In genomic region chr2:102092579-102092978, GRCm38 (mm10) we compare ENCODE assay signal across 23 mouse cellular contexts.
DNase-seq lines count a peak whose midpoint lies in the region; ATAC-seq lines count a peak whose summit lies in the region.
"Had no signal": no experiment of that assay in that cellular context is flagged by ENCODE, and none has a peak within 500 bp of the region (broad histone marks: within the 10 kb centered on the region; RNA-seq: fewer than 3 reads in every experiment).

No protein-coding gene starts in this region.

- no peaks in the 10 kb centered on the region for H3K36me3 ChIP-seq in hindbrain, embryonic 16.5 days (ENCODE audit: control insufficient read depth, insufficient read depth, low read length)
- no peaks in the 10 kb centered on the region for H3K36me3 ChIP-seq in hindbrain, embryonic 14.5 days (replicated peaks; ENCODE audit: control insufficient read depth, insufficient read depth)
- no peaks in the 10 kb centered on the region for H3K36me3 ChIP-seq in forebrain, embryonic 14.5 days (ENCODE audit: control insufficient read depth, insufficient read depth, low read length)
- no peaks in the 10 kb centered on the region for H3K36me3 ChIP-seq in midbrain, embryonic 14.5 days (ENCODE audit: control insufficient read depth, insufficient read depth, low read length)
- H3K36me3 ChIP-seq: heart, embryonic 13.5 days; hindbrain, embryonic 15.5 days had no signal

- H3K4me2 ChIP-seq in hindbrain, embryonic 16.5 days (ENCODE audit: low read length): no peak overlapping the region
- no peak overlapping the region for H3K4me2 ChIP-seq in hindbrain, embryonic 14.5 days (replicated peaks)
- no peak overlapping the region for H3K4me2 ChIP-seq in forebrain, embryonic 14.5 days (ENCODE audit: low read length)
- no peak overlapping the region for H3K4me2 ChIP-seq in midbrain, embryonic 14.5 days (ENCODE audit: low read length)
- H3K4me2 ChIP-seq: embryonic facial prominence, embryonic 12.5 days; heart, embryonic 13.5 days had no signal

- no peak for ATAC-seq in hindbrain, embryonic 16.5 days
- no peak for ATAC-seq in hindbrain, embryonic 14.5 days (ENCODE audit: low FRiP score)
- ATAC-seq in forebrain, embryonic 14.5 days: no peak
- no peak for ATAC-seq in midbrain, embryonic 14.5 days (ENCODE audit: low FRiP score, low TSS enrichment)
- ATAC-seq: CD4-positive, CD25-positive, alpha-beta regulatory T cell, adult 4 months; Patski had no signal

- no peak overlapping the region; the same call in 1 of the 2 replicates for H3K27ac ChIP-seq in hindbrain, embryonic 16.5 days (ENCODE audit: low read depth, low read length)
- H3K27ac ChIP-seq in hindbrain, embryonic 14.5 days: no peak overlapping the region; the same call in 1 of the 2 replicates
- H3K27ac ChIP-seq in forebrain, embryonic 14.5 days (ENCODE audit: low read depth, low read length): 0 out of 2 replicates have a peak overlapping the region, but pooled peaks have one; percentile 44
- H3K27ac ChIP-seq in midbrain, embryonic 14.5 days (replicated peaks; ENCODE audit: low read depth, low read length): 0 out of 2 replicates have a peak overlapping the region, but pooled peaks have one; percentile 20
- H3K27ac ChIP-seq: embryonic facial prominence, embryonic 12.5 days; heart, embryonic 13.5 days; hindbrain, embryonic 15.5 days had no signal

- WGBS in hindbrain, embryonic 16.5 days: 72% methylated on average over 10 of the region's 10 CpGs
- WGBS in hindbrain, embryonic 14.5 days: 78% methylated on average over 10 of the region's 10 CpGs
- 78% methylated on average over 10 of the region's 10 CpGs for WGBS in forebrain, embryonic 14.5 days
- WGBS in midbrain, embryonic 14.5 days: 83% methylated on average over 10 of the region's 10 CpGs

- H3K27me3 ChIP-seq in hindbrain, embryonic 16.5 days (replicated peaks; ENCODE audit: control insufficient read depth, insufficient read depth, low read length): no peaks in the 10 kb centered on the region
- H3K27me3 ChIP-seq in hindbrain, embryonic 14.5 days (ENCODE audit: control insufficient read depth, insufficient read depth, low read length): no peaks in the 10 kb centered on the region
- H3K27me3 ChIP-seq in forebrain, embryonic 14.5 days (replicated peaks; ENCODE audit: control insufficient read depth, insufficient read depth, low read length): no peaks in the 10 kb centered on the region
- no peaks in the 10 kb centered on the region for H3K27me3 ChIP-seq in midbrain, embryonic 14.5 days (ENCODE audit: control insufficient read depth, insufficient read depth, low read length)
- H3K27me3 ChIP-seq: embryonic facial prominence, embryonic 12.5 days; hindbrain, embryonic 15.5 days; Patski had no signal

- H3K4me1 ChIP-seq in hindbrain, embryonic 16.5 days (ENCODE audit: control insufficient read depth, insufficient read depth, low read depth, low read length): peaks cover 19% of the 10 kb centered on the region
- peaks cover 23% of the 10 kb centered on the region for H3K4me1 ChIP-seq in hindbrain, embryonic 14.5 days (replicated peaks; ENCODE audit: control insufficient read depth, insufficient read depth, low read length)
- peaks cover 24% of the 10 kb centered on the region for H3K4me1 ChIP-seq in forebrain, embryonic 14.5 days (ENCODE audit: control insufficient read depth, insufficient read depth, low read length)
- peaks cover 20% of the 10 kb centered on the region for H3K4me1 ChIP-seq in midbrain, embryonic 14.5 days (ENCODE audit: control insufficient read depth, insufficient read depth, low read length)

- H3K9ac ChIP-seq in hindbrain, embryonic 16.5 days (ENCODE audit: low read depth, low read length): peak overlapping the region; percentile 3; the same call in 1 of the 2 replicates
- H3K9ac ChIP-seq in hindbrain, embryonic 14.5 days: no peak overlapping the region
- H3K9ac ChIP-seq in forebrain, embryonic 14.5 days (ENCODE audit: low read length): no peak overlapping the region
- no peak overlapping the region for H3K9ac ChIP-seq in midbrain, embryonic 14.5 days (replicated peaks; ENCODE audit: low read length)
- H3K9ac ChIP-seq: embryonic facial prominence, embryonic 12.5 days; heart, embryonic 13.5 days; hindbrain, embryonic 15.5 days; liver, postnatal 0 days had no signal

- H3K9me3 ChIP-seq in hindbrain, embryonic 16.5 days (ENCODE audit: control insufficient read depth, low read length): no peaks in the 10 kb centered on the region
- no peaks in the 10 kb centered on the region for H3K9me3 ChIP-seq in hindbrain, embryonic 14.5 days (ENCODE audit: control insufficient read depth, low read length)
- H3K9me3 ChIP-seq in forebrain, embryonic 14.5 days (replicated peaks; ENCODE audit: control insufficient read depth, low read length): no peaks in the 10 kb centered on the region
- no peaks in the 10 kb centered on the region for H3K9me3 ChIP-seq in midbrain, embryonic 14.5 days (ENCODE audit: control insufficient read depth, low read length)
- H3K9me3 ChIP-seq: embryonic facial prominence, embryonic 12.5 days; hindbrain, embryonic 15.5 days had no signal

- DNase-seq in cerebellum, adult 18-20 months: peak; percentile 48
- DNase-seq in cerebellum, postnatal 14 days: no peak
- no peak for DNase-seq in hindbrain, embryonic 14.5 days (ENCODE audit: low spot score)
- no peak for DNase-seq in forebrain, embryonic 14.5 days (ENCODE audit: low spot score)
- DNase-seq in midbrain, embryonic 14.5 days: no peak
- DNase-seq in right cerebral cortex, postnatal 4 days: no peak
- no peak for DNase-seq in kidney, postnatal 36 days
- DNase-seq: adrenal gland, adult 8-10 months; gastrocnemius, postnatal 14 days; heart, adult 18-20 months; kidney, adult 2 months; kidney, postnatal 14 days; liver, postnatal 0 days; lung, postnatal 14 days; spleen, adult 18-20 months; thymus, adult 18-20 months; thymus, postnatal 4 days had no signal

- H3K4me3 ChIP-seq in hindbrain, embryonic 16.5 days (ENCODE audit: low read length): no peak overlapping the region
- H3K4me3 ChIP-seq in hindbrain, embryonic 14.5 days (replicated peaks; ENCODE audit: low read length): no peak overlapping the region
- no peak overlapping the region for H3K4me3 ChIP-seq in forebrain, embryonic 14.5 days (ENCODE audit: low read depth, low read length)
- no peak overlapping the region for H3K4me3 ChIP-seq in midbrain, embryonic 14.5 days (replicated peaks; ENCODE audit: low read depth, low read length)
- H3K4me3 ChIP-seq: embryonic facial prominence, embryonic 12.5 days; heart, embryonic 13.5 days; hindbrain, embryonic 15.5 days had no signal

Comparison
In these comparisons a context has a peak if more than half of its experiments do, and no peak if none do; other contexts are left out.
1. DNase-seq: peak in cerebellum, adult 18-20 months (2 of 2); none in cerebellum, postnatal 14 days (0 of 2), hindbrain, embryonic 14.5 days (single experiment), forebrain, embryonic 14.5 days (single experiment), midbrain, embryonic 14.5 days (single experiment), right cerebral cortex, postnatal 4 days (single experiment) and kidney, postnatal 36 days (0 of 2).
2. H3K27ac ChIP-seq: peak in forebrain, embryonic 14.5 days (single experiment) and midbrain, embryonic 14.5 days (single experiment); none in hindbrain, embryonic 16.5 days (single experiment) and hindbrain, embryonic 14.5 days (single experiment).